Mouse (Mus musculus): ENCODE data around the gene Alkbh4. TPM values are rescaled to one million over a fixed set of nuclear protein-coding genes. Genes with fewer than 3 reads are reported as not detected.

The Alkbh4 gene
- polyA plus RNA-seq, 1 experiment from 2014 or later = 22.4 TPM

Small RNA genes within 50 kb of the gene (microRNA-seq; reads per million reads assigned to microRNA genes)
- not detected for gene Mir7035

Other genes starting within 250 kb of the Alkbh4 start
- 15.8 and 19.3 TPM in 2 replicates for gene Hspb1, start 248.2 kb upstream of the Alkbh4 start, polyA plus RNA-seq (2015; fragmentation: Nextera tagmentation; extraction: Ambion mirVana)
- 665 and 740 TPM in 2 replicates for gene Ywhag, start 201.5 kb upstream of the Alkbh4 start, polyA plus RNA-seq (2015; fragmentation: Nextera tagmentation; extraction: Ambion mirVana)
- 0.79 and 1.9 TPM in 2 replicates for gene Ssc4d, start 161.6 kb upstream of the Alkbh4 start, polyA plus RNA-seq (2015; fragmentation: Nextera tagmentation; extraction: Ambion mirVana)
- 0.14 TPM in 1 of 2 replicates, not detected in the other for gene Zp3, start 156.0 kb upstream of the Alkbh4 start, polyA plus RNA-seq (2015; fragmentation: Nextera tagmentation; extraction: Ambion mirVana)
- gene Dtx2, start 141.3 kb upstream of the Alkbh4 start, polyA plus RNA-seq (2015; fragmentation: Nextera tagmentation; extraction: Ambion mirVana) = 25.6 and 26.5 TPM in 2 replicates
- 0.14 and 0.20 TPM in 2 replicates for gene Upk3b, start 97.7 kb upstream of the Alkbh4 start, polyA plus RNA-seq (2015; fragmentation: Nextera tagmentation; extraction: Ambion mirVana)
- gene Upk3bl, start 81.7 kb upstream of the Alkbh4 start, polyA plus RNA-seq (2015; fragmentation: Nextera tagmentation; extraction: Ambion mirVana) = 0.63 TPM in 1 of 2 replicates, not detected in the other
- gene Rasa4, start 52.2 kb upstream of the Alkbh4 start, polyA plus RNA-seq (2015; fragmentation: Nextera tagmentation; extraction: Ambion mirVana) = 19.7 and 19.9 TPM in 2 replicates
- gene Polr2j, start 19.5 kb upstream of the Alkbh4 start, polyA plus RNA-seq (2015; fragmentation: Nextera tagmentation; extraction: Ambion mirVana) = 210 and 232 TPM in 2 replicates
- 25.0 and 25.6 TPM in 2 replicates for gene Lrwd1, start 72 bp upstream of the Alkbh4 start, polyA plus RNA-seq (2015; fragmentation: Nextera tagmentation; extraction: Ambion mirVana)
- gene Orai2, start 34.6 kb downstream of the Alkbh4 start, polyA plus RNA-seq (2015; fragmentation: Nextera tagmentation; extraction: Ambion mirVana) = 29.1 and 33.7 TPM in 2 replicates
- gene Prkrip1, start 62.8 kb downstream of the Alkbh4 start, polyA plus RNA-seq (2015; fragmentation: Nextera tagmentation; extraction: Ambion mirVana) = 58.8 and 69.0 TPM in 2 replicates
- 24.9 and 26.4 TPM in 2 replicates for gene Sh2b2, start 110.4 kb downstream of the Alkbh4 start, polyA plus RNA-seq (2015; fragmentation: Nextera tagmentation; extraction: Ambion mirVana)